Mouse (Mus musculus) duodenum, adult 2 months (tissue): ENCODE results near the gene Fam155a. TPM values are rescaled to one million over a fixed set of nuclear protein-coding genes. Genes with fewer than 3 reads are reported as not detected.

ENCODE experiments used
- polyA plus RNA-seq: library from polyadenylated mRNA; depleted of rRNA; stranded (reverse); fragments of >200 nt; gene quantifications from 2 replicates; pipeline ENCODE4 v1.2.3, GENCODE M21; 2012; ENCODE audit warnings: low replicate concordance; rRNA removed

Gene Fam155a
- 0.11 and 0.62 TPM in 2 replicates for polyA plus RNA-seq

DNA sequence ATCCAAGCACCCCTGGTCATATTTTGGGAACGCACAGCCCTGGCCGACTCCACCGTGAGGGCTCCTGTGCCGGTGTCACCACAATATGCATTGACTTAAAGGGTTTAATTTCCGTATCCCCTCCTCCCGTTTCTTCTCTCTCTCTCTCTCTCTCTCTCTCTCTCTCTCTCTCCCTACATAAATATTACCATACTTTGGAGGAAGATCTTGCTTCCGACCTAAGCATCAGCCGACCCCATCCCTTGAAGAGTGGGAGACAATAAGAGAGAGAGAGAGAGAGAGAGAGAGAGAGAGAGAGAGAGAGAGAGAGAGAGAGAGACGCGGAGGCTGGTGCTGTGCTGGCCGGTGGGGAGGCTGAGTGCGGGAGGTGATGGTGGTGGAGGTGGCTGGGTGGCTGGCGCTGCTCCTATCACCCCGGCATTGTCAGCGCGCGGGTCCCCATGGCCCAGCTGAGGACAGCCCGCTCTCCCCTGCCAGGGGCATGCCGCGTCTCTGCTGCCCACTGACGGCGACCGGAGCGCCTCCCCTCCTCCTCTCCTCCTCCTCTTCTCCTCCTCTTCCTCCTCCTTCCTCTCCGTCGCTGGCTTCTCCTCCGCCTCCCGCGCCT, at the start of gene Fam155a:
Gene Fam155a (minus strand): TSS at position 163 of the 607 bp plus-strand sequence.

Other genes starting within 250 kb of the Fam155a start
- not detected in 2 replicates for gene Gm10217, start 93.1 kb upstream of the Fam155a start, polyA plus RNA-seq
- gene Lig4, start 206.5 kb upstream of the Fam155a start, polyA plus RNA-seq = 0.51 and 0.97 TPM in 2 replicates
- gene Abhd13, start 206.5 kb upstream of the Fam155a start, polyA plus RNA-seq = 1.9 and 2.0 TPM in 2 replicates
- gene Tnfsf13b, start 235.3 kb upstream of the Fam155a start, polyA plus RNA-seq = 10.0 and 10.9 TPM in 2 replicates